Mouse (Mus musculus) spleen, adult 18-20 months (tissue): Measurements from ENCODE around the gene Zkscan16.
A peak's percentile ranks its signal among the peaks of the same experiment; 100 is the strongest.

Source experiments
- DNase-seq, 2 experiments: peaks; one replicate each; pipeline ENCODE4 v3.0.0; 2022; ENCODE audit warnings: mixed read lengths in 2 of 2

Zkscan16 gene

DNA sequence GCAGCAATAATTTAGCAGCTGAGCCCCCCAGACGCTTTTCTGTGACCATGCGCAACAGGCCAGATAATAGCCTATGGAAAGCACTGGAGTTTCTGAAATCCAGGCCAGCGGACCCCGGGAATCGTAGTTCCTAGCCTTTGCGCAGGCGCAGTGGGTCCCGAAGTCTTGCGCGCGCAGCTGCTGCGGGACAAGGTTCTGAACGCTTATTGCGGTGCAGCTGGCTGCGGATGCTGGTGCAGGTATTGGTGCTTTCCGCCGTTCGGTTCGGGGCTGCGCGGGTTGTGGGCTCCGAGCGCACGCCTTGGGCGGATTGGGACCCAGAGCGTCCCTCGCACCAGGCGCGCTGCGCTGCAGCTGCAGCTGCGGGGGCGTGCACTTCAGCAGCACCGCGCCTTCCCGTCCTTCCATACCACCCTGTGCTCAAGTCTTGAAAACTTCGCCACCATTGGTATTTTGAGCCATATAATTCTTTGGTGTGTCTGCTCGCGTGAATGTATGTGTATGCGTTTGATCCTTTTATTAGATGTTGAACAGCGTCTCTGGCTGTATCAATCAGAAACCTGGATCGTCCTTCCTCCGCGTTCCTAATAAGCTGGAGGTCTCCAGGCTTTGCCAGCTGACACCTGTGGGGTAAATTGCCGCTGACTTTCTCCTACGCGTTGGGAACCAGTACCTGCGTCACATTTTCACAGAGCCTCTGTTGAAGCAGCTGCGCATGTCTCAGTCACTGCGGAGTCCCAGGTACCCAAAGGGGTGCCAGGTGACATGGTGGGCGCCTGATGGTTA, at the start of gene Zkscan16:
Gene Zkscan16, plus strand, starts transcription at position 209 of the 786 bp plus-strand sequence.
- DNase-seq = peak; percentile 21 to 58

DNA sequence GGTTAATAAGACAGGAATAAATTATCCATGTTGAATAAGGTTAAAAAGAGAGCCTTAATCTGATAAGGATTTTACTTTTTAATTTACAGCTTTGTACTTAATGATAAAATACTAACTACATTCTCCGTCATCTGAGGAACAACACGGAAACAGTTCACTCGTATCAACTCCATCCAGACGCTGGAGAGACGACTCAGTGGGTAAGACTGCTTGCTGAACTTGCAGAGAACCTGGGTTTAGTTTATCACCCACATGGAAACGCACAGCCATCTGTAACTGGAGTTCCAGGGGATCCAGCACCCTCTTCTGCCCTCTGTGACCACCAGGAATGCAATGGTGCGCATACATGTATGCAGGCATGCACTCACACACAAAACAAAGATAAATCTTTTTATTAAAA, 49.0 kb upstream of the Zkscan16 start:
- no peak for DNase-seq

GRCm38 (mm10) chr4:58897436-58897835, 46.0 kb upstream of the Zkscan16 start:
- DNase-seq = no peak

DNA sequence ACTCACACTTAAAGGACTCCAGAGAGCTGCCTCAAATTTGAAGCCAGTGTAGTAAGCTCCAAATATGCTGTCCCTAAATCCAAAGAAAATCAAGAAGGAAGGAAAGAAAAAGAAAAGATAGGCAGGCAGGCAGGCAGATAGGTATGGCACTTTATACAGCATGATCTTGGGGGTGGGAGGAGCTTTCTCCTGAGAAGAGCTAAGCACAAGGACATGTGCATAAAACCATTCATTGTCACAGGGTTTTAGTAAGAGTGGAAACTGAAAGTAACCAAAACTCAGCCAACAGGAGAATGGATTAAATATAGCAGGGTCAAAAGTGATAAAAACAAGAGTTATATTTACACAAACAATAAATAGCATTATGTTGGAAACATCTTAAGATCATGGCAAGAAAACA, 45.1 kb upstream of the Zkscan16 start:
- DNase-seq = no peak

GRCm38 (mm10) chr4:58907453-58907852, 36.0 kb upstream of the Zkscan16 start:
- no peak for DNase-seq

GRCm38 (mm10) chr4:58910175-58911068, 33.0 kb upstream of the Zkscan16 start:
- DNase-seq = no peak

DNA sequence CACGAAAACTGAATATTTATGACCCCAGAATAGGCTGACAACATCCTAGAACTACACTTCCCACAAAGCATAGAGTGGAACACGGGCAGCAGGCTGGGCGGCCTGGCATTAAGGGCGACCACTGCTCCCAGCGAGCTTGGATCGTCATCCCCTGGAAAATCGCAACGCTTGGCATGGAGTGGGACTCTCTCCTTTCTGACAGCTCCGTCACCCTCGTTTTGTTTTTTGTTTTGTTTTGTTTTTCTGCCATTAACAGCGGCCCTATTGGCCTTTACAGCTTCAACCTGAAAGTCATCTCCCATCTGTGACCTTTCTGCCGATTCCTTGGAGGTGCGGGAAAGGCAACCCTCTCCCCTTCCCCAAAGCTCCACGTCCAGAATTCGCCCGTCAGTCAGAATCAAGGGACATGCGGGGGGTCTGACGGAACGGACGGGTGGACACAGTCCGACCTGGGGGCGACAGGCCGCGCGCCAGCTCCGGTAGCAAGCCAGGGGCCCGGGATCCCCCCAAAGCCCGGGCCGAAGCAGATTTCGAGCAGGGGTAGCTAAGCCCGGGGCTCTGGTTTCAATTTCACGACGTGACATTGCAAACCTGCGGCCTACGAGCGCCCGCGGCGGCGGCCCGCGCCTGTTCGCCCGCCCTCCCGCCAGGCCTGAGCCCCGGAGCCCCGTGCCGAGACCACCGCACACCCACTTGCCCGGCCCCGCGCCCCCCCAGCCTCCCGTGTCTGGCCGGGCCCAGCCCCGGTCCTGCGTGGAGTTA, 32.2 kb upstream of the Zkscan16 start:
- peak; percentile 51 to 66 for DNase-seq

GRCm38 (mm10) chr4:58911831-58912628, 31.4 kb upstream of the Zkscan16 start:
- peak; percentile 54 to 69 for DNase-seq

GRCm38 (mm10) chr4:58912629-58913335, 30.6 kb upstream of the Zkscan16 start, which contains the start of gene Ecpas:
Ecpas (minus strand) TSS chr4:58912749.
- DNase-seq = peak; percentile 70 to 80

GRCm38 (mm10) chr4:58913336-58914026, 29.9 kb upstream of the Zkscan16 start:
- DNase-seq = no peak

GRCm38 (mm10) chr4:58915081-58915826, 28.2 kb upstream of the Zkscan16 start:
- no peak for DNase-seq

DNA sequence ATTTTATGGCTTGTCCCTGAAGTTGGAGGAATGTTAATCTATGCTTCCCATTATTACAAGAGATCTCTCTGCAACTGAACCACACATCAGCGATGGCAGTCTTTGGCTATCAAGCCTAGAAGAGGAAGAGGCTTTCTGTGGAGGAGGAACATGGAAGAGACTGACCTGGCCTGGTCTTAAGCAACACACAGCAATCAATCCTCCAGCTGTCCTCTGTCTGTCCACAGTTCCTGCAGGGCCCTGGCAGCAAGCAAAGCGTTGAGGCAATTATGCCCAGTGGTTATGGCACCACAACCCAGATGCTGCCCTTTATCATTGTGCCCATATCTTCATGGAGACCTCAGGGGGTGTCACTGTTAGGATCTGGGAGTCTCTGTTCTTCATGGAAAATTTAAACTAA, 19.5 kb upstream of the Zkscan16 start:
- DNase-seq = no peak

DNA sequence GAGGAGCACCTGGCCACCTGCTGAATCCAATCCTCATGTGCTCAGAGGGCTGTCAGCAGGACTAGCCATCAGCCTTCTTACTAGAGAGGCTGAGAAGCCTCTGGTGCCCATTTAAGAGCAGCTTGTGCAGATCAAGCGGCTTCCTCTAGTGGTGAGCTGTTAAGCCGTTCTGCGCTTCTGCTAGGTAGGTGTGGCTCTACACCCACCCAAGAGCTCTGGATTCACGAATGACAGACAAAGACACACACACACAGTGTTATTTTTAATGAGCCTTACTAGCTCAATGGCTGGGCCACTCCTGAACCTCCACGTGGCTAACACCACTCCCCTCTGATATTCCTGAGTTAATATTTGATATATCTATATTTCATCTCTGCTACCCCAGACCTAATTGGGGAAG, 17.8 kb upstream of the Zkscan16 start:
- DNase-seq = no peak

GRCm38 (mm10) chr4:58926120-58926519, 17.3 kb upstream of the Zkscan16 start:
- DNase-seq = no peak

DNA sequence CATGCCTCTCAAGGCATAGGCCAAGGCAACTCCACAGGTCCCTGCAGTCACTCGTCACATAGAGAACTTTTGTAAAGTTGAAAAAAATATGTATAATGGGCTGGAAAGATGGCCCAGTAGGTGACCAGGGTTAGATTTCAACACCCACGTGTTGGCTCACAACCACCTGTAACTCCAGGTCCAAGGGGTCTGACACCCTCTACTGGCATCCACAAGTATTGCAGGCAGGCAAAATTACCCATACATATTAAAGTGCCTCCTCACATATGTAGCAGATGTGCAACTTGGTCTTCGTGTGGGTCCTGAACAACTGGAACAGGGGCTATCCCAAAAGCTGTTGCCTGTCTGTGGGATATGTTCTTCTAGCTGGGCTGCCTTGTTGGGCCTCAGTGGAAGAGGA, 15.8 kb upstream of the Zkscan16 start:
- DNase-seq = no peak

DNA sequence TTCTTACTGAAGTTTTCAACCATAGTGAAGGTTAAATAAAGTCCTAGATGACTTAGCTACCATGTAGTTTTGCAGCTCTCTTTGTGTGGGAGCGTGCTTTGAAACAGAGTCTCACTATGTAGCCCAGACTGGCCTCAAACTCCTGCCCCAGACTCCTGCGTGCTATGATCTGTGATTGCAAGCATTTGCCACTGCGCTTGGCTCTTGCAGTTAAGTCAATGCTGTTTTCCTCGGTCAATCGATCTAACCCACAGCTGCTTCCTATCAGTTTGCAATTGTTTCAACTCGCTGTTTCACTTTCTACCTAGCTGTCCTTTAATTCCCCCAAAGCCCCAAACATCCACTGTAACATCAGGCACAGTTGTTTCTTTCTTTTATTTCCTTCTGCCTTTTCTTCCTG, 10.9 kb upstream of the Zkscan16 start:
- no peak for DNase-seq

DNA sequence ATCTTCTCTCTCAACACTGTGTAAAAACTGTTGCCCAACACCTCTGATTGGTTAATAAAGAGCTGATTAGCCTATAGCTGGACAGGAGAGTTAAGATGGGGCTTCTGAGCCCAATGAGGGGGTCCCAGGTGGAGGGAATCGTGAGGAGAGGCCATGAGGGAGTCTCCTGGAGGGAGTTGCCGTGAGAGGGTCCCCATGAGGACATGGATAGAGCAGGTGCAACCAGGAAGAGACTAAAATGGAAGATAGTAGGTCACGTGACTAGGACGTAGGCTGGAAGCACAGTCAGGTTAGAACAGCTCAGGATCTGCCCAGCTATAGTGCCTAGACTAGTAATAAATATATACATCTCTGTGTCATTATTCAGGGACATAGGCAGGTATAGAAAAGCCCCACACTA, 9.1 kb upstream of the Zkscan16 start:
- DNase-seq = no peak

DNA sequence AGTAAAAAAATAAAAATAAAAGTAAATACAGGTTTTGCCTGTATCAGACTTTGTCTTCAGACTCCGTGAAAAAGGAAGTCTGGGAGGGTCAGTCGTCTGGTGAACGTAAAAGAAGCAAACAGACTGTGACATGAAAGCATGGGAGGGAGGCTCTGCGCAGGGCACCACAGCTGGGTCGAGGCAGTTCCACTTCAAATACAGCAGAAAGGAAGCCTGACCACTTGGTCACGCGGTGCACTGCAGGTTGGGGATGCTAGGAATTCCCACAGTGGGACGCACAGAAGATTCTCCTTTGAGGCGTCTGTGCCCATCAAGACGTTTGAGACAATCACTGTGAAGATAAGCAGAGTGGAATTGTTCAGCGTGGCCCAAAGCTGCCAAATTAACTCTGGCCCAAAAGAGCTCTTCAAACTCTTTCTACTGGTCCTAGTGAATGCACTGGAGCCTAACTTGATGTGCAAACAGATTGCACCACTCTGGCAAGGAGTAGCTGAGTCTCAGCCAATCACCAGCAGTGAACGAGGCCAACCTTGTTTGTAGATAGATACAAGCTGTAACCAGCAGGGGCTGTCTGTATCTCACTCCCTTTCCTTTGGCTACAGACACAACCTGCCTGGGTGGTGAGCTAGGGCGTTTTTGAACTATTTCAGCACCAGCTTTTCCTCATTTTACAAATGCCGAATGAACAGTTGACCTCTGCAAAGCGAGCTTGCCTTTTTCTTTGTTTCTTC, 8.5 kb upstream of the Zkscan16 start:
- no peak for DNase-seq

GRCm38 (mm10) chr4:58935846-58936245, 7.6 kb upstream of the Zkscan16 start:
- DNase-seq = no peak
